Mouse (Mus musculus) heart, embryonic 13.5 days (tissue): ENCODE measurements at regions not wholly inside any gene's neighbourhood (a gene's known extent, or its start where the extent isn't known, plus 50 kb on each side); places are given as distances from the start of the nearest gene placed in this dataset.

Experiments
- ATAC-seq: fragments of 200-750 bp; cut with Nextera tagmentation; 2 replicates; pipeline ENCODE4 v1.8.0; 2017; ENCODE audit warnings: moderate TSS enrichment; ENCODE audit not compliant: insufficient number of reproducible peaks, low FRiP score, low TSS enrichment; ENCODE audit errors: extremely low read depth
- H3K27ac ChIP-seq: fragments of 300-500 bp; sonication (generic); replicated peaks from 2 replicates; pipeline ENCODE4 v1.5.1; 2015; ENCODE audit warnings: moderate library complexity, mild to moderate bottlenecking, inconsistent platforms
- H3K27me3 ChIP-seq: fragments of 300-500 bp; sonication (generic); replicated peaks from 2 replicates; pipeline ENCODE4 v1.6.1; 2015; ENCODE audit warnings: mild to moderate bottlenecking, inconsistent platforms
- H3K36me3 ChIP-seq: fragments of 300-500 bp; sonication (generic); 2 replicates; pipeline ENCODE4 v1.6.1; 2015; ENCODE audit warnings: mild to moderate bottlenecking, inconsistent platforms
- H3K4me1 ChIP-seq: fragments of 300-500 bp; sonication (generic); 2 replicates; pipeline ENCODE4 v1.6.1; 2015; ENCODE audit warnings: inconsistent platforms
- H3K4me2 ChIP-seq: fragments of 300-500 bp; sonication (generic); 2 replicates; pipeline ENCODE4 v1.6.1; 2015; ENCODE audit warnings: inconsistent platforms, mild to moderate bottlenecking, moderate library complexity
- H3K4me3 ChIP-seq: fragments of 300-500 bp; sonication (generic); 2 replicates; pipeline ENCODE4 v1.5.1; 2015; ENCODE audit warnings: moderate library complexity, mild to moderate bottlenecking, inconsistent platforms
- H3K9ac ChIP-seq: fragments of 300-500 bp; sonication (generic); 2 replicates; pipeline ENCODE4 v1.6.1; 2015; ENCODE audit warnings: inconsistent platforms, mild to moderate bottlenecking, moderate library complexity
- H3K9me3 ChIP-seq: fragments of 300-500 bp; sonication (generic); 2 replicates; pipeline ENCODE4 v1.6.1; 2016; ENCODE audit warnings: inconsistent platforms
- WGBS: fragments of 180-500 bp; shearing (Covaris S2); methylation state at CpG from one replicate; pipeline ENCODE4 v1.1.7; 2015; ENCODE audit warnings: mixed read lengths; 5-methylcytosine and 5-hydroxymethylcytosine counted together

- Histone ChIP-seq H3K4me2 (no peak overlapping the region), H3K27ac (no peak overlapping the region), H3K27me3 (no peaks in the 10 kb centered on the region), H3K9ac (no peak overlapping the region), H3K36me3 (no peaks in the 10 kb centered on the region), H3K4me3 (no peak overlapping the region), H3K4me1 (0 out of 2 replicates have a peak, but pooled peaks cover 3% of the 10 kb centered on the region), H3K9me3 (no peaks in the 10 kb centered on the region)
- no peak for ATAC-seq
- WGBS: 25% methylated on average over 4 of the region's 4 CpGs
Observed at GRCm38 (mm10) chr10:29921658-29922057, 278.7 kb downstream of the Cenpw start.

GRCm38 (mm10) chr10:29897780-29898363 lies 302.5 kb downstream of the Cenpw start:
- Histone ChIP-seq H3K36me3 (no peaks in the 10 kb centered on the region), H3K9me3 (no peaks in the 10 kb centered on the region), H3K4me2 (no peak overlapping the region), H3K27me3 (no peaks in the 10 kb centered on the region), H3K9ac (no peak overlapping the region), H3K4me3 (no peak overlapping the region), H3K4me1 (no peaks in the 10 kb centered on the region), H3K27ac (no peak overlapping the region)
- no peak for ATAC-seq
- 77% methylated on average over 1 of the region's 1 CpGs for WGBS

- no peak overlapping the region for H3K9ac ChIP-seq
- H3K4me3 ChIP-seq: no peak overlapping the region
- no peak overlapping the region for H3K4me2 ChIP-seq
- H3K27me3 ChIP-seq: no peaks in the 10 kb centered on the region
- no peaks in the 10 kb centered on the region for H3K9me3 ChIP-seq
- no peak overlapping the region for H3K27ac ChIP-seq
- ATAC-seq: no peak
- H3K4me1 ChIP-seq: no peaks in the 10 kb centered on the region
- no peaks in the 10 kb centered on the region for H3K36me3 ChIP-seq
Observed at GRCm38 (mm10) chr10:29864566-29864965, 328.9 kb upstream of the Rspo3 start.

- no peaks in the 10 kb centered on the region for H3K36me3 ChIP-seq
- no peak overlapping the region for H3K4me2 ChIP-seq
- H3K9ac ChIP-seq: no peak overlapping the region
- no peak overlapping the region for H3K4me3 ChIP-seq
- WGBS: 10% methylated on average over 2 of the region's 2 CpGs
- H3K27me3 ChIP-seq: no peaks in the 10 kb centered on the region
- H3K4me1 ChIP-seq: no peaks in the 10 kb centered on the region
- no peak overlapping the region for H3K27ac ChIP-seq
- no peak for ATAC-seq
- no peaks in the 10 kb centered on the region for H3K9me3 ChIP-seq
Observed at GRCm38 (mm10) chr10:29855749-29856313, 320.2 kb upstream of the Rspo3 start.

- WGBS: 62% methylated on average over 2 of the region's 2 CpGs
- Histone ChIP-seq H3K4me3 (no peak overlapping the region), H3K27me3 (no peaks in the 10 kb centered on the region), H3K4me2 (no peak overlapping the region), H3K9me3 (no peaks in the 10 kb centered on the region), H3K9ac (no peak overlapping the region), H3K4me1 (no peaks in the 10 kb centered on the region), H3K36me3 (no peaks in the 10 kb centered on the region), H3K27ac (no peak overlapping the region)
- ATAC-seq: no peak
Observed at GRCm38 (mm10) chr10:29852516-29852915, 316.8 kb upstream of the Rspo3 start.

GRCm38 (mm10) chr10:29824939-29825658 lies 289.4 kb upstream of the Rspo3 start:
- Histone ChIP-seq H3K27me3 (no peaks in the 10 kb centered on the region), H3K27ac (no peak overlapping the region), H3K4me2 (no peak overlapping the region), H3K4me1 (no peaks in the 10 kb centered on the region; the same call in 1 of the 2 replicates), H3K9me3 (no peaks in the 10 kb centered on the region), H3K36me3 (no peaks in the 10 kb centered on the region), H3K4me3 (no peak overlapping the region), H3K9ac (no peak overlapping the region)
- no peak for ATAC-seq
- WGBS: 62% methylated on average over 5 of the region's 5 CpGs

- ATAC-seq: no peak
- Histone ChIP-seq H3K4me1 (no peaks in the 10 kb centered on the region; the same call in 1 of the 2 replicates), H3K9me3 (no peaks in the 10 kb centered on the region), H3K36me3 (no peaks in the 10 kb centered on the region), H3K4me2 (no peak overlapping the region), H3K4me3 (no peak overlapping the region), H3K27me3 (no peaks in the 10 kb centered on the region), H3K9ac (no peak overlapping the region), H3K27ac (no peak overlapping the region)
Observed at GRCm38 (mm10) chr10:29824413-29824812, 288.7 kb upstream of the Rspo3 start.

GRCm38 (mm10) chr10:29823177-29823576 lies 287.5 kb upstream of the Rspo3 start:
- no peaks in the 10 kb centered on the region for H3K27me3 ChIP-seq
- no peak overlapping the region for H3K4me2 ChIP-seq
- no peak overlapping the region for H3K9ac ChIP-seq
- 65% methylated on average over 2 of the region's 2 CpGs for WGBS
- H3K4me3 ChIP-seq: no peak overlapping the region
- no peak overlapping the region for H3K27ac ChIP-seq
- no peaks in the 10 kb centered on the region for H3K36me3 ChIP-seq
- no peaks in the 10 kb centered on the region; the same call in 1 of the 2 replicates for H3K4me1 ChIP-seq
- ATAC-seq: no peak
- H3K9me3 ChIP-seq: no peaks in the 10 kb centered on the region

GRCm38 (mm10) chr10:29803915-29804545 lies 268.4 kb upstream of the Rspo3 start:
- Histone ChIP-seq H3K9ac (no peak overlapping the region), H3K27ac (no peak overlapping the region), H3K4me2 (no peak overlapping the region), H3K27me3 (no peaks in the 10 kb centered on the region), H3K4me1 (no peaks in the 10 kb centered on the region), H3K4me3 (no peak overlapping the region), H3K36me3 (no peaks in the 10 kb centered on the region), H3K9me3 (no peaks in the 10 kb centered on the region)
- no peak for ATAC-seq
- 30% methylated on average over 6 of the region's 6 CpGs for WGBS

GRCm38 (mm10) chr10:29802637-29803036 lies 267.0 kb upstream of the Rspo3 start:
- no peak overlapping the region for H3K9ac ChIP-seq
- H3K9me3 ChIP-seq: no peaks in the 10 kb centered on the region
- no peak overlapping the region for H3K27ac ChIP-seq
- ATAC-seq: no peak
- H3K4me2 ChIP-seq: no peak overlapping the region
- H3K36me3 ChIP-seq: no peaks in the 10 kb centered on the region
- H3K4me3 ChIP-seq: no peak overlapping the region
- no peaks in the 10 kb centered on the region for H3K4me1 ChIP-seq
- no peaks in the 10 kb centered on the region for H3K27me3 ChIP-seq
- WGBS: 84% methylated on average over 3 of the region's 3 CpGs

GRCm38 (mm10) chr10:29794663-29795062 lies 259.0 kb upstream of the Rspo3 start:
- 94% methylated on average over 1 of the region's 1 CpGs for WGBS

More at GRCm38 (mm10) chr10:29794663-29795062, 259.0 kb upstream of the Rspo3 start:
- Histone ChIP-seq H3K4me2 (no peak overlapping the region), H3K27me3 (no peaks in the 10 kb centered on the region), H3K27ac (no peak overlapping the region), H3K9me3 (no peaks in the 10 kb centered on the region), H3K36me3 (no peaks in the 10 kb centered on the region), H3K9ac (no peak overlapping the region), H3K4me1 (no peaks in the 10 kb centered on the region), H3K4me3 (no peak overlapping the region)
- no peak for ATAC-seq
